Mouse (Mus musculus) bone marrow, adult 2 months (tissue): ENCODE measurements around the gene Zcchc14.

Experiments
- CTCF ChIP-seq: fragments of 200-500 bp; IDR thresholded peaks from 2 replicates; pipeline ENCODE4 v1.5.1; 2011; ENCODE audit warnings: low read length, control low read depth; ENCODE audit not compliant: control insufficient read depth, insufficient read depth
- POLR2A ChIP-seq: fragments of 200-500 bp; IDR thresholded peaks from 2 replicates; pipeline ENCODE4 v1.6.1; 2011; ENCODE audit warnings: low read depth, mild to moderate bottlenecking, control low read depth, low read length, borderline replicate concordance; ENCODE audit not compliant: control insufficient read depth

DNA sequence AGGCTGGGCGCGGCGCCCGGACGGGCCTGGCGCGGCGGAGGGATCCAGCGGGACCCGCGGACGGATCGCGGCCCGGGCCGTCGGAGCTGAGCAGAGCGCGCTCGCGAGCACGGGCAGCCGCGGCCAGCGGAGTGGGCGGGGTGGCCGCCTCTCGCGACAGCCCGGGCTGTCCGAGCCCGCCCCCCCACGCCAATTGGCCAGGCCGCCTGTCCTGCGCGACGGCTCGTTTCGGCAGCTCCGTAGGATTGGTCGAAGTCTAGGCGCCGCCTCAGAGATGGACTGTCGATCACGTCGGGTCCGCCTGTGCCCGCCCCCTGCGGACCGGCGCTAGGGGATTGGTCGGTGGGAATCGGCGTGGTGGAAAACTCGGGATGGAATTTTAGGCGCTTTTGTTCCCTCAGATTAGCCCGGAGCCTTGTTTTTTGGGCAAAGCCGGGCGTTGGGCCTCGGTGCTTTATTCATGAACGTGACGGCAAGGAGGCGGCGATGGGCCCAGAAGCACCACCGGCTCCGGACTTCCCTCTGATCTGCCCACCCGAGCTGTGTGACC lies at the start of gene Zcchc14:
- TF ChIP-seq CTCF = no peak
- no peak for TF ChIP-seq POLR2A
